Mouse (Mus musculus) CH12.LX (cell line): ENCODE measurements around the gene Caln1. TPM values are rescaled to one million over a fixed set of nuclear protein-coding genes. Genes with fewer than 3 reads are reported as not detected.

Source experiments
- DNase-seq: peaks from one replicate; pipeline ENCODE4 v3.0.0-alpha.2; 2013; ENCODE audit errors: extremely low read depth
- H3K27ac ChIP-seq: 2 replicates; pipeline ENCODE4 v1.5.1; 2012; ENCODE audit warnings: low read depth, mild to moderate bottlenecking, control low read depth, moderate library complexity; ENCODE audit not compliant: insufficient read depth
- H3K27me3 ChIP-seq: replicated peaks from 2 replicates; pipeline ENCODE3; 2012; ENCODE audit warnings: inconsistent platforms
- H3K36me3 ChIP-seq, 2 experiments: replicated peaks in 1 of 2; 2 replicates each; pipeline versions ENCODE3 to v1.6.1; 2012; ENCODE audit warnings: inconsistent platforms in 1 of 2, low read length in 1 of 2, mild to moderate bottlenecking in 1 of 2, mixed read lengths in 1 of 2, moderate library complexity in 1 of 2; ENCODE audit not compliant: control insufficient read depth in 1 of 2, insufficient read depth in 1 of 2
- H3K4me1 ChIP-seq, 2 experiments: 2 replicates each; pipeline ENCODE4 v1.6.1; 2012; ENCODE audit warnings: inconsistent platforms in 1 of 2, moderate library complexity in 1 of 2; ENCODE audit not compliant: insufficient read depth in 2 of 2, control insufficient read depth in 1 of 2
- H3K4me2 ChIP-seq: 2 replicates; pipeline ENCODE4 v1.6.1; 2012; ENCODE audit warnings: low read depth, mild to moderate bottlenecking, control low read depth; ENCODE audit not compliant: poor library complexity, insufficient read depth, severe bottlenecking
- H3K4me3 ChIP-seq, 3 experiments: fragments of 150-350 bp in 1 of 3; sonication (generic) in 1 of 3; replicated peaks in 1 of 3; 2 replicates each; pipeline versions ENCODE3 to v1.5.1; 2011 to 2012; ENCODE audit warnings: low read depth in 2 of 3, low read length in 2 of 3, mild to moderate bottlenecking in 2 of 3, moderate library complexity in 2 of 3, control low read depth in 1 of 3, improper control_type of control experiment in 1 of 3, inconsistent platforms in 1 of 3, mixed read lengths in 1 of 3; ENCODE audit not compliant: poor library complexity in 1 of 3
- H3K79me2 ChIP-seq: replicated peaks from 2 replicates; pipeline ENCODE4 v1.6.1; 2012; ENCODE audit warnings: mild to moderate bottlenecking, moderate library complexity; ENCODE audit not compliant: control insufficient read depth, poor library complexity, insufficient read depth, severe bottlenecking; ENCODE audit errors: extremely low read depth
- H3K9ac ChIP-seq: 2 replicates; pipeline ENCODE4 v1.6.1; 2012; ENCODE audit warnings: low read depth, mild to moderate bottlenecking, control low read depth, moderate library complexity; ENCODE audit not compliant: insufficient read depth
- H3K9me3 ChIP-seq: replicated peaks from 2 replicates; pipeline ENCODE3; 2012; ENCODE audit warnings: low read length, inconsistent platforms, mixed read lengths
- CHD2 ChIP-seq: IDR thresholded peaks from 2 replicates; pipeline ENCODE4 v1.6.1; 2011; ENCODE audit warnings: low read length, improper control_type of control experiment
- E2F4 ChIP-seq: IDR thresholded peaks from 2 replicates; pipeline ENCODE4 v1.6.1; 2011; ENCODE audit warnings: low read depth, low read length, improper control_type of control experiment; ENCODE audit not compliant: insufficient replicate concordance
- EP300 ChIP-seq: IDR thresholded peaks from 2 replicates; pipeline ENCODE4 v1.6.1; 2011; ENCODE audit warnings: low read length, improper control_type of control experiment
- GABPA ChIP-seq: IDR thresholded peaks from 2 replicates; pipeline ENCODE4 v1.6.1; 2012; ENCODE audit warnings: low read depth, low read length, improper control_type of control experiment, inconsistent platforms; ENCODE audit not compliant: insufficient replicate concordance
- HCFC1 ChIP-seq: IDR thresholded peaks from 2 replicates; pipeline ENCODE4 v1.6.1; 2012; ENCODE audit warnings: low read depth, mild to moderate bottlenecking, inconsistent platforms, low read length, improper control_type of control experiment
- IRF4 ChIP-seq: IDR thresholded peaks from 2 replicates; pipeline ENCODE4 v1.6.1; 2014; ENCODE audit warnings: low read depth, mild to moderate bottlenecking, inconsistent platforms, low read length, improper control_type of control experiment
- JUN ChIP-seq: IDR thresholded peaks from 2 replicates; pipeline ENCODE4 v1.6.1; 2011; ENCODE audit warnings: low read depth, mild to moderate bottlenecking, low read length, improper control_type of control experiment, moderate library complexity; ENCODE audit not compliant: insufficient read depth
- JUND ChIP-seq: conservative IDR thresholded peaks from 2 replicates; pipeline ENCODE4 v1.6.1; 2011; ENCODE audit warnings: low read depth, low read length, improper control_type of control experiment
- MAX ChIP-seq: IDR thresholded peaks from 2 replicates; pipeline ENCODE4 v1.6.1; 2011; ENCODE audit warnings: low read length, improper control_type of control experiment
- MXI1 ChIP-seq: IDR thresholded peaks from 2 replicates; pipeline ENCODE4 v1.6.1; 2011; ENCODE audit warnings: mild to moderate bottlenecking, low read depth, low read length, improper control_type of control experiment
- MYC ChIP-seq: IDR thresholded peaks from 2 replicates; pipeline ENCODE4 v1.6.1; 2011; ENCODE audit warnings: low read depth, mild to moderate bottlenecking, improper control_type of control experiment, low read length
- NELFE ChIP-seq: IDR thresholded peaks from 2 replicates; pipeline ENCODE4 v1.6.1; 2011; ENCODE audit warnings: low read depth, low read length, improper control_type of control experiment
- PAX5 ChIP-seq: IDR thresholded peaks from 2 replicates; pipeline ENCODE4 v1.6.1; 2012; ENCODE audit warnings: low read length, inconsistent platforms, mixed read lengths
- POLR2AphosphoS2 ChIP-seq: IDR thresholded peaks from 2 replicates; pipeline ENCODE4 v1.6.1; 2011; ENCODE audit warnings: low read depth, low read length, improper control_type of control experiment
- RAD21 ChIP-seq: IDR thresholded peaks from 2 replicates; pipeline ENCODE4 v1.6.1; 2011; ENCODE audit warnings: low read depth, mild to moderate bottlenecking, low read length, improper control_type of control experiment, moderate library complexity
- RCOR1 ChIP-seq: conservative IDR thresholded peaks from 2 replicates; pipeline ENCODE4 v1.6.1; 2012; ENCODE audit warnings: low read depth, mild to moderate bottlenecking, inconsistent platforms, low read length, improper control_type of control experiment
- SIN3A ChIP-seq: IDR thresholded peaks from 2 replicates; pipeline ENCODE4 v1.6.1; 2012; ENCODE audit warnings: low read length, improper control_type of control experiment, inconsistent platforms
- TCF12 ChIP-seq: IDR thresholded peaks from 2 replicates; pipeline ENCODE4 v1.6.1; 2014; ENCODE audit warnings: low read depth, mild to moderate bottlenecking, inconsistent platforms, low read length, improper control_type of control experiment
- UBTF ChIP-seq: IDR thresholded peaks from 2 replicates; pipeline ENCODE4 v1.6.1; 2012; ENCODE audit warnings: low read depth, mild to moderate bottlenecking, inconsistent platforms, low read length, improper control_type of control experiment, moderate library complexity
- USF1 ChIP-seq: IDR thresholded peaks from 2 replicates; pipeline ENCODE4 v1.6.1; 2014; ENCODE audit warnings: low read depth, mild to moderate bottlenecking, inconsistent platforms, low read length, improper control_type of control experiment
- USF2 ChIP-seq: conservative IDR thresholded peaks from 2 replicates; pipeline ENCODE4 v1.6.1; 2011; ENCODE audit warnings: low read depth, low read length, improper control_type of control experiment
- ZKSCAN1 ChIP-seq: IDR thresholded peaks from 2 replicates; pipeline ENCODE4 v1.6.1; 2012; ENCODE audit warnings: low read depth, inconsistent platforms, low read length, improper control_type of control experiment, borderline replicate concordance
- ZNF384 ChIP-seq: IDR thresholded peaks from 2 replicates; pipeline ENCODE4 v1.6.1; 2012; ENCODE audit warnings: low read depth, low read length, improper control_type of control experiment, inconsistent platforms
- dilution Hi-C: fragments of 300-500 bp; cut with MboI; formaldehyde crosslinking; loops from 2 replicates; pipeline ENCODE4 v1.14.3; 2020; ENCODE audit warnings: low sequenced_read_pairs; ENCODE audit not compliant: extremely low pct_unique_long_range_greater_than_20kb, extremely low pct_ligation_motif_present
- in situ Hi-C: fragments of 300-500 bp; cut with MboI; formaldehyde crosslinking; loops from 3 replicates; pipeline ENCODE4 v1.14.3; 2019; ENCODE audit warnings: low sequenced_read_pairs, low pct_ligation_motif_present, low pct_unique_long_range_greater_than_20kb, mixed read lengths
- polyA plus RNA-seq: library from polyadenylated mRNA; unstranded; fragments of >175 nt; gene quantifications from 2 replicates; pipeline ENCODE4 v1.2.1, GENCODE M21; 2012; ENCODE audit warnings: low read depth; ENCODE audit not compliant: insufficient read length
- total RNA-seq, 2 experiments: library from RNA; depleted of rRNA; stranded (reverse); fragments of 300-350 nt in 1 of 2; fragments of >200 nt in 1 of 2; gene quantifications; 2 replicates each; pipeline ENCODE4 v1.2.3; 2012 to 2014

The Caln1 gene
- total and polyA plus RNA-seq, 3 experiments = under 0.01 TPM; not detected in 2

DNA sequence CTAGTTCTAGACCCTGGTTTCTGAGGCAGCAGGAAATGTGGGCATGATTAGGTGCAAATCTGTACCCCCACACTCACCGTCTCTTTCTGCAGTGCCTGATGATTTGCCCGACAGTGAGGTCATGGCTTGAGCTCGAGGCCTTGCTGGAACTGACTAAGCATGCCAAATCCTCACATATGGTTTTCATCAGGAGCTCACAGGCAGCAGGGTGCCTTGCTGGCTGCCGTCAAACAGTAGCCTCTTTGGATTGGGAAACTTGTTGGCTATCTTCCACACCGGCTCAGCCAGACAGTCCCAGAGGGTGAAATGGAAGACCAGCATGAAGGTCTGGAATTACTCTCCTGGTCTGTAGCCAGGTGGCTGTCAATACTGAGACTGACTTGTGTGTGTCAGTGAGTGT lies 254.0 kb downstream of the Caln1 start:
- Histone ChIP-seq H3K4me3 (no peak overlapping the region), H3K27me3 (no peaks in the 10 kb centered on the region), H3K36me3 (no peaks in the 10 kb centered on the region), H3K4me2 (no peak overlapping the region), H3K79me2 (no peaks in the 10 kb centered on the region), H3K4me1 (no peaks in the 10 kb centered on the region), H3K27ac (no peak overlapping the region), H3K9ac (no peak overlapping the region), H3K9me3 (peaks cover 34% of the 10 kb centered on the region)
- dilution Hi-C loops = no loop called here
- TF ChIP-seq EP300 (no peak), MAX (no peak), USF1 (no peak), GABPA (no peak)
- in situ Hi-C loops = no loop called here
- no peak for DNase-seq

DNA sequence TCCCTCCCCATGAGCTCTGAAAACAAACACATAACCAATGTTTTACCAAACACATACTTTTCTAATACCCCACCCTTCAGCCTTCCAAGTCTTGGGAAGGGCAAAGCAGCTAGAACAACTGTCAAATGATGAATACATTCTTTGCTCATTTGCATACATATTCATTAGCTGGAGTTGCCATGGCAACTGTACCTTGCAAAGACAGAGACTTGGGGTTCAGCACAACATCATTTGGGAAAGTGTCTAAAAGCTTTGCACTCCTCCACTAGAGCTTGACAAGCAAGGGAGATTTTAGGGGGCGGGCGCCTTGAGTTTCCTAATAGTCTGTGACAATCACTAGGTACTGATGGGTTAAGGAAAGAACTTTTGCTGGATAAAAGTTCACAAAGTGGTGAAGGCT lies 258.5 kb downstream of the Caln1 start:
- Histone ChIP-seq H3K9me3 (peaks cover 46% of the 10 kb centered on the region), H3K27me3 (no peaks in the 10 kb centered on the region), H3K36me3 (no peaks in the 10 kb centered on the region), H3K9ac (no peak overlapping the region), H3K4me1 (no peaks in the 10 kb centered on the region), H3K4me3 (no peak overlapping the region), H3K79me2 (no peaks in the 10 kb centered on the region), H3K27ac (no peak overlapping the region), H3K4me2 (no peak overlapping the region)
- in situ Hi-C loops (no loop called here), dilution Hi-C loops (no loop called here)
- TF ChIP-seq ZKSCAN1 = no peak
- no peak for TF ChIP-seq SIN3A
- TF ChIP-seq MXI1 = no peak
- TF ChIP-seq JUN = no peak
- no peak for TF ChIP-seq MAX
- no peak for TF ChIP-seq UBTF
- no peak for TF ChIP-seq HCFC1
- TF ChIP-seq MYC = no peak
- DNase-seq = no peak

DNA sequence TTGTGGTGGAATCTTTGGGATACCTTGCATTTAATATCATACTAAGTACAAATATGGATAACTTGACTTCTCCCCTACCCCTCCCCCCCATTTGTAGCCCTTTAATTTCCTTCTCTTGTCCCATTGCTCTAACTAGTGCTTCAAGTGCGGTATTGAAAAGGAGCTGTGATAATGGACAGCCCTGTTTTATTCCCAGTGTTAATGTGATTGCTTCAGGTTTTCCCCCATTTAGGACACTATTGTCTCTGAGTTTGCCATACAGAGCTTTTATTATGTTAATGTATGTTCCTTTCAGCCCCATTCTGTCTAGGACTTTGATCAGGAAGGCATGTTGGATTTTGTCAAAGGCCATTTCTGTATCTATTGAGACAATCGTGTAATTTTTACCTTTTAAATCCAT lies 266.1 kb downstream of the Caln1 start:
- no peaks in the 10 kb centered on the region for H3K4me1 ChIP-seq
- DNase-seq = no peak
- TF ChIP-seq USF1 (no peak), RAD21 (no peak), HCFC1 (no peak), USF2 (no peak), TCF12 (no peak), ZNF384 (no peak), PAX5 (no peak), RCOR1 (no peak), POLR2AphosphoS2 (no peak), JUN (no peak), JUND (no peak), E2F4 (no peak), SIN3A (no peak), IRF4 (no peak), NELFE (no peak), ZKSCAN1 (no peak), CHD2 (no peak)
- TF ChIP-seq, all 38 proteins: peak for 0
- Histone ChIP-seq H3K9ac (no peak overlapping the region), H3K27me3 (no peaks in the 10 kb centered on the region), H3K4me2 (no peak overlapping the region), H3K27ac (no peak overlapping the region), H3K9me3 (peaks cover 25% of the 10 kb centered on the region), H3K79me2 (no peaks in the 10 kb centered on the region), H3K36me3 (no peaks in the 10 kb centered on the region), H3K4me3 (no peak overlapping the region)
- dilution Hi-C loops = no loop called here
- in situ Hi-C loops = no loop called here
